Mouse (Mus musculus) lung, postnatal 10 days (tissue): Measurements from ENCODE around the gene Alg9.

Experiments used
- DNase-seq: peaks from one replicate; pipeline ENCODE4 v3.0.0; 2021

Gene Alg9

GRCm38 (mm10) chr9:50889964-50890363 lies 115.1 kb downstream of the Alg9 start:
- DNase-seq, result no peak

GRCm38 (mm10) chr9:50890494-50891090 lies 115.8 kb downstream of the Alg9 start:
- DNase-seq, result no peak
